Mouse (Mus musculus): Measurements from ENCODE around the gene Gm11146. TPM values are rescaled to one million over a fixed set of nuclear protein-coding genes. Genes with fewer than 3 reads are reported as not detected.

The Gm11146 gene
- polyA plus RNA-seq, 1 experiment from 2014 or later = not detected

DNA sequence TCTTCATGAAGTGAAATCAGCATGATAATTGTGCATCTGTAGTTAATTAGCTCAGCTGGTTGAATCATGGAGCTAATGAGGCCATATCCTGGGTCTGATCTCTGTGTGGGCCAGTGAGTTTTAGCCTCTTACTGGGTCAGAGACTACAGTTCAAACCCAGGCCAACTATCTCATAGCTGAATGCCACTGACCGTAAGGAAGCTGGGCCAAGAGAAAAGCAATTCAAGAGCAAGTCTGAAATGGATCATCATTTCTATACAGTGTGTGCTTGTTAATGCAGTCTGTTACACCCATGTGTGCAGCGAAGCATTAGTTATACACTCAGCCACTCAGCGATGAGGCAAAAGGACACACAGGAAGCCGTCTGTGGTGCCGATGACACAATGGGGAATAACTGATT, 28.9 kb downstream of the Gm11146 start:
- Histone ChIP-seq H3K9me3 (ENCODE audit: control insufficient read depth, low read length) (no peaks in the 10 kb centered on the region), H3K36me3 (replicated peaks; ENCODE audit: control insufficient read depth, insufficient read depth) (no peaks in the 10 kb centered on the region), H3K9ac (no peak overlapping the region), H3K27ac (peak overlapping the region; percentile 56), H3K27me3 (ENCODE audit: control insufficient read depth, insufficient read depth, low read length) (no peaks in the 10 kb centered on the region), H3K4me3 (replicated peaks; ENCODE audit: low read length) (no peak overlapping the region), H3K4me1 (replicated peaks; ENCODE audit: control insufficient read depth, insufficient read depth, low read length) (0 out of 2 replicates have a peak, but pooled peaks cover 8% of the 10 kb centered on the region), H3K4me2 (replicated peaks) (no peak overlapping the region)
- WGBS = 61% methylated on average over 5 of the region's 5 CpGs
- no peak for DNase-seq (ENCODE audit: low spot score)
- peak; percentile 46; the same call in 1 of the 2 replicates for ATAC-seq (ENCODE audit: low FRiP score)

DNA sequence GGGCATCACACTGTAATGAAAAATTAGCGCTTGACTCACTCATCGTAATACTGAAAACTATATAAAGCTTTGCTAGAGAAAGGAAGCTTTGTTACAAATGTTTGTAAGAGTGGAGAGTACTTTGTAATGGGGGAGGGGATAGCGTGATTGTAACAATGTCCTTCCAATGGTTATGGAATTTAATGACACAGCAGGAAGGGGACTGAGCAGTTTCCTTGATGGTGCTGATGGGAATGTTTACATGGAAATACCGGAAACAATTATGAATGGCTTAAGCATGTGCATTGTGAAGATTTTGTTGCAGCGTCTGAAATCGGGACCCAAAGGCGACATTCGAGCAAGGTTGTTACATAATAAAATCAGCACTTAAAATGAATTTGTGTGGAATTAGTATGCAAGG, 32.4 kb downstream of the Gm11146 start:
- Histone ChIP-seq H3K9ac (no peak overlapping the region), H3K36me3 (replicated peaks; ENCODE audit: control insufficient read depth, insufficient read depth) (no peaks in the 10 kb centered on the region), H3K27me3 (ENCODE audit: control insufficient read depth, insufficient read depth, low read length) (no peaks in the 10 kb centered on the region), H3K4me1 (replicated peaks; ENCODE audit: control insufficient read depth, insufficient read depth, low read length) (0 out of 2 replicates have a peak, but pooled peaks cover 8% of the 10 kb centered on the region), H3K4me3 (replicated peaks; ENCODE audit: low read length) (no peak overlapping the region), H3K27ac (peak overlapping the region; percentile 35), H3K4me2 (replicated peaks) (no peak overlapping the region), H3K9me3 (ENCODE audit: control insufficient read depth, low read length) (no peaks in the 10 kb centered on the region)
- ATAC-seq (ENCODE audit: low FRiP score) (no peak), DNase-seq (ENCODE audit: low spot score) (no peak)
- 87% methylated on average over 8 of the region's 8 CpGs for WGBS

DNA sequence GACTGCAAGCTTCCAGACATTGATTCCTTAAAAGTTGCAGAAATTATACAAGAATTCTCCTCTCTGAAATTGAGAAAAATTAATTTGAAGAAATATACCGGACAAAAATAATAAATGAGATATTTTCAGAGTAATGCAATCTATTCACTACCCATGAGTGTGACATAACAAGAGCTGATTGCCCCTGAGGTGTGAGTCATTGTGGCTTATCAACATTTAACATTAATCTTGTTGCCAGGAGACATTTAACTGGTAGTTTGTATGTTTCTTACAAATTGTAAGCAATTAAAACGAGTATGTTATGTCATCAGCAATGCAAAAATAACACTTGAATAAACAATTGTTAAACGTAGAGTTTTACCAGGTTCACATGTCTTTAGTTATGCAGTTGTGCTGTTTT, 33.5 kb downstream of the Gm11146 start:
- Histone ChIP-seq H3K27ac (no peak overlapping the region), H3K9me3 (ENCODE audit: control insufficient read depth, low read length) (no peaks in the 10 kb centered on the region), H3K9ac (no peak overlapping the region), H3K4me3 (replicated peaks; ENCODE audit: low read length) (no peak overlapping the region), H3K4me1 (replicated peaks; ENCODE audit: control insufficient read depth, insufficient read depth, low read length) (0 out of 2 replicates have a peak, but pooled peaks cover 5% of the 10 kb centered on the region), H3K36me3 (replicated peaks; ENCODE audit: control insufficient read depth, insufficient read depth) (no peaks in the 10 kb centered on the region), H3K27me3 (ENCODE audit: control insufficient read depth, insufficient read depth, low read length) (no peaks in the 10 kb centered on the region), H3K4me2 (replicated peaks) (no peak overlapping the region)
- DNase-seq (ENCODE audit: low spot score) (no peak), ATAC-seq (ENCODE audit: low FRiP score) (no peak)
- WGBS = 80% methylated on average over 3 of the region's 3 CpGs

DNA sequence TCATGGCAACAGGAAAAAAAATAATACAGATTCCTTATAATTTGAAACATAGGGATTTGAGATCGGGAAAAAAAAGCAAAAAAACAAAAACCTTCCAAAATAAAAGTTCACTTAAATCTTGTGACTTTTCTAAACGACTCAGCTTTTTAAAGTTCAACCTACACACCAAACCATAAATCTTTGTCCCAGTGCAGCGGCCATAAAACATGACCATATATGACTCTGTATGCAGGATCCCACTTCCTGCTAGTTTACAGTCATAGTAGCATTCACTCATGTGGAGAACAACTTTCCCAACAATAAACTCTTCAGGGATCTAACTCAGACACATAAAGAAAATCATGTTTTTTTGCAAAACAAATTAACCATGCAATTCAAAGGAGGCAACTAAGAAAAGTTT, 39.0 kb downstream of the Gm11146 start:
- Histone ChIP-seq H3K27ac (no peak overlapping the region), H3K27me3 (ENCODE audit: control insufficient read depth, insufficient read depth, low read length) (no peaks in the 10 kb centered on the region), H3K4me1 (replicated peaks; ENCODE audit: control insufficient read depth, insufficient read depth, low read length) (no peaks in the 10 kb centered on the region), H3K4me2 (replicated peaks) (no peak overlapping the region), H3K4me3 (replicated peaks; ENCODE audit: low read length) (no peak overlapping the region), H3K9ac (no peak overlapping the region), H3K36me3 (replicated peaks; ENCODE audit: control insufficient read depth, insufficient read depth) (no peaks in the 10 kb centered on the region), H3K9me3 (ENCODE audit: control insufficient read depth, low read length) (no peaks in the 10 kb centered on the region)
- no peak for ATAC-seq (ENCODE audit: low FRiP score)
- DNase-seq (ENCODE audit: low spot score) = no peak
- 91% methylated on average over 3 of the region's 3 CpGs for WGBS

DNA sequence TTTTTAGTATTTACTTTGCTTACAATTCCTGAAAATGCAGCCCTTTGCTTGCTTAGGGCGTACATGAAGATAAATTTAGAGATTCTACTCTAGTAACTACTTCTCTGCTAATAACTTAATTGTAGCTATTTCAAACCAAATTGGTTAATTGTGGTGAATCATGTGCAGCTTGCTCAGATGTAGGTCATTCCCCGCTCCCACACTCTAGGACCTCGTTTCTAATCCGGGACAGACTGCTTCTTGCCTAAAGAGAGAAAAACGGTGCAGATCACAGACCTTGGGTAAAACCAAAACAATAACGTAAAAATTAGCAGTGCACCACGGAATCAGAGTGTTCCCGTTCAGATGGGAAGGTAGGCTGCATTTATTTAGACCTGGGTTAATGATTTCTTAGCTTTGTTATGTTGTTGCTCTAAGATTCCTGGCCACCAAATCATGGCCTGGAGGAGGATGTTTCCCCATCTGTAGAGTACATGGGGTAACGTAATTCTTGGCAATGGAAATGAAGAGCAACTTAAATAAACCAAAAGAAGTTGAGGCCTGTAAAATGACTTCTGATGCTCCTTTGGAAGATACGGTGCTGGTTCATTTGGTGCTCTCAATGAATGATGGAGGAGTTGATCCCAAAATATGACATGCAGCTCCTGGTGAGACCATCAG, 45.3 kb downstream of the Gm11146 start:
- Histone ChIP-seq H3K9ac (no peak overlapping the region), H3K27ac (no peak overlapping the region)

DNA sequence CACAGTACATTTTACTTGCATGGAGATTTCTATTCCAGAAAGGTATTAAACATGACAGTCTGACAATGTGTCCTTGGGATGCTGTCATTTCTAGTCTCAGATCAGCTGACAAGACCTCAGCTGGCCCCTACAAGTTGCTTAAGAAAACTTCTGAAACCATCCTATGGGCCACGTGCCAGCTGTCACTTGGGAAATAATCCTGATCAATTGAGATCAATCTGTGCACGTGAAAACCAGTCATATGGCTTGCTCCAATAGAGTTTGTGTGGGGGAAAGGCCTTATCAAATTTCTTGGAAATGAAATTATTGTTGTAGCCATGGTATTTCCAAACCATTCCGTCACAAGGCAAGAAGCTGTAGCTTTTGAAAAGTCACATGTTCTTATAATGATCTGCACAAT, 50.8 kb downstream of the Gm11146 start:
- Histone ChIP-seq H3K36me3 (replicated peaks; ENCODE audit: control insufficient read depth, insufficient read depth) (no peaks in the 10 kb centered on the region), H3K9me3 (ENCODE audit: control insufficient read depth, low read length) (no peaks in the 10 kb centered on the region), H3K9ac (no peak overlapping the region), H3K4me3 (replicated peaks; ENCODE audit: low read length) (no peak overlapping the region), H3K4me2 (replicated peaks) (no peak overlapping the region), H3K27ac (no peak overlapping the region), H3K27me3 (ENCODE audit: control insufficient read depth, insufficient read depth, low read length) (no peaks in the 10 kb centered on the region), H3K4me1 (replicated peaks; ENCODE audit: control insufficient read depth, insufficient read depth, low read length) (no peaks in the 10 kb centered on the region)
- DNase-seq (ENCODE audit: low spot score) (no peak), ATAC-seq (ENCODE audit: low FRiP score) (no peak)
- 63% methylated on average over 3 of the region's 3 CpGs for WGBS

More for the DNA sequence above, 45.3 kb downstream of the Gm11146 start:
- Histone ChIP-seq H3K4me3 (replicated peaks; ENCODE audit: low read length) (no peak overlapping the region), H3K36me3 (replicated peaks; ENCODE audit: control insufficient read depth, insufficient read depth) (no peaks in the 10 kb centered on the region), H3K4me2 (replicated peaks) (no peak overlapping the region), H3K9me3 (ENCODE audit: control insufficient read depth, low read length) (no peaks in the 10 kb centered on the region), H3K27me3 (ENCODE audit: control insufficient read depth, insufficient read depth, low read length) (no peaks in the 10 kb centered on the region), H3K4me1 (replicated peaks; ENCODE audit: control insufficient read depth, insufficient read depth, low read length) (no peaks in the 10 kb centered on the region)
- no peak for ATAC-seq (ENCODE audit: low FRiP score)
- 91% methylated on average over 10 of the region's 10 CpGs for whole genome bisulfite sequencing
- no peak for DNase-seq (ENCODE audit: low spot score)

MicroRNAs within 50 kb of the gene (microRNA counts, 519-probe panel; counts per million panel counts)
- 9,169 counts per million, percentile 100 among the panel's probes with 10 or more counts for microRNA mmu-miR-125b-5p
- 7,072 counts per million, percentile 95 among the panel's probes with 10 or more counts for microRNA mmu-miR-99a

Small RNAs within 50 kb of the gene (microRNA-seq; reads per million reads assigned to microRNA genes)
- gene Mir125b-2 = 2,305 reads per million, percentile 85 among the genes with 10 or more reads in this experiment
- gene Mir99a = 179,286 reads per million, percentile 100 among the genes with 10 or more reads in this experiment
- 449 reads per million, percentile 70 among the genes with 10 or more reads in this experiment for gene Mirlet7c-1
